Mouse (Mus musculus) midbrain, embryonic 12.5 days (tissue): ENCODE measurements at regions not wholly inside any gene's neighbourhood (a gene's known extent, or its start where the extent isn't known, plus 50 kb on each side); places are given as distances from the start of the nearest gene placed in this dataset.

ENCODE experiments used
- ATAC-seq: fragments of 200-750 bp; cut with Nextera tagmentation; 2 replicates; pipeline ENCODE4 v1.8.0; 2017; ENCODE audit warnings: low read depth, moderate TSS enrichment, moderate library complexity; ENCODE audit not compliant: low FRiP score
- H3K27ac ChIP-seq: fragments of 300-500 bp; sonication (generic); replicated peaks from 2 replicates; pipeline ENCODE4 v1.5.1; 2016; ENCODE audit warnings: mild to moderate bottlenecking
- H3K27me3 ChIP-seq: fragments of 300-500 bp; sonication (generic); 2 replicates; pipeline ENCODE4 v1.6.1; 2016; ENCODE audit warnings: mild to moderate bottlenecking
- H3K36me3 ChIP-seq: fragments of 300-500 bp; sonication (generic); 2 replicates; pipeline ENCODE4 v1.6.1; 2016
- H3K4me1 ChIP-seq: fragments of 300-500 bp; sonication (generic); 2 replicates; pipeline ENCODE4 v1.6.1; 2016
- H3K4me2 ChIP-seq: fragments of 300-500 bp; sonication (generic); replicated peaks from 2 replicates; pipeline ENCODE4 v1.6.1; 2016; ENCODE audit warnings: mild to moderate bottlenecking, moderate library complexity
- H3K4me3 ChIP-seq: fragments of 300-500 bp; sonication (generic); 2 replicates; pipeline ENCODE4 v1.5.1; 2016; ENCODE audit warnings: mild to moderate bottlenecking
- H3K9ac ChIP-seq: fragments of 300-500 bp; sonication (generic); replicated peaks from 2 replicates; pipeline ENCODE4 v1.6.1; 2016; ENCODE audit warnings: mild to moderate bottlenecking, moderate library complexity
- H3K9me3 ChIP-seq: fragments of 300-500 bp; sonication (generic); 2 replicates; pipeline ENCODE4 v1.6.1; 2016; ENCODE audit warnings: mild to moderate bottlenecking
- WGBS: fragments of 180-500 bp; shearing (Covaris S2); methylation state at CpG from one replicate; pipeline ENCODE4 v1.1.7; 2016; 5-methylcytosine and 5-hydroxymethylcytosine counted together

- no peaks in the 10 kb centered on the region for H3K9me3 ChIP-seq
- ATAC-seq = no peak
- H3K27ac ChIP-seq = no peak overlapping the region
- no peaks in the 10 kb centered on the region for H3K4me1 ChIP-seq
- no peaks in the 10 kb centered on the region for H3K27me3 ChIP-seq
- H3K4me3 ChIP-seq = no peak overlapping the region
- no peaks in the 10 kb centered on the region for H3K36me3 ChIP-seq
- no peak overlapping the region for H3K9ac ChIP-seq
- 92% methylated on average over 4 of the region's 4 CpGs for WGBS
- H3K4me2 ChIP-seq = no peak overlapping the region
Observed at GRCm38 (mm10) chr8:15323421-15323820, 277.5 kb upstream of the BB014433 start.

GRCm38 (mm10) chr8:15318082-15318816 lies 272.4 kb upstream of the BB014433 start:
- WGBS = 86% methylated on average over 16 of the region's 16 CpGs
- Histone ChIP-seq H3K27me3 (no peaks in the 10 kb centered on the region), H3K4me2 (no peak overlapping the region), H3K9ac (no peak overlapping the region), H3K9me3 (no peaks in the 10 kb centered on the region), H3K4me1 (no peaks in the 10 kb centered on the region), H3K27ac (no peak overlapping the region), H3K36me3 (no peaks in the 10 kb centered on the region), H3K4me3 (no peak overlapping the region)
- ATAC-seq = no peak

- H3K9me3 ChIP-seq = no peaks in the 10 kb centered on the region
- no peaks in the 10 kb centered on the region for H3K36me3 ChIP-seq
- H3K27me3 ChIP-seq = no peaks in the 10 kb centered on the region
- no peak for ATAC-seq
- no peak overlapping the region for H3K9ac ChIP-seq
- H3K4me1 ChIP-seq = no peaks in the 10 kb centered on the region
- 86% methylated on average over 5 of the region's 5 CpGs for WGBS
- no peak overlapping the region for H3K4me3 ChIP-seq
- H3K4me2 ChIP-seq = no peak overlapping the region
- no peak overlapping the region for H3K27ac ChIP-seq
Observed at GRCm38 (mm10) chr8:15313481-15313880, 267.6 kb upstream of the BB014433 start.

GRCm38 (mm10) chr8:15311509-15311908 lies 265.6 kb upstream of the BB014433 start:
- ATAC-seq = no peak
- H3K27me3 ChIP-seq = no peaks in the 10 kb centered on the region
- 86% methylated on average over 4 of the region's 4 CpGs for WGBS
- no peak overlapping the region for H3K27ac ChIP-seq
- H3K4me2 ChIP-seq = no peak overlapping the region
- no peak overlapping the region for H3K4me3 ChIP-seq
- H3K36me3 ChIP-seq = no peaks in the 10 kb centered on the region
- H3K4me1 ChIP-seq = no peaks in the 10 kb centered on the region
- H3K9ac ChIP-seq = no peak overlapping the region
- H3K9me3 ChIP-seq = no peaks in the 10 kb centered on the region

- WGBS = 85% methylated on average over 7 of the region's 7 CpGs
- Histone ChIP-seq H3K27me3 (no peaks in the 10 kb centered on the region), H3K4me3 (no peak overlapping the region), H3K9me3 (no peaks in the 10 kb centered on the region), H3K27ac (no peak overlapping the region), H3K36me3 (no peaks in the 10 kb centered on the region), H3K9ac (no peak overlapping the region), H3K4me1 (no peaks in the 10 kb centered on the region), H3K4me2 (no peak overlapping the region)
- no peak for ATAC-seq
Observed at GRCm38 (mm10) chr8:15311045-15311444, 265.2 kb upstream of the BB014433 start.

GRCm38 (mm10) chr8:15304143-15304677 lies 258.3 kb upstream of the BB014433 start:
- ATAC-seq = no peak
- no peaks in the 10 kb centered on the region for H3K27me3 ChIP-seq
- no peaks in the 10 kb centered on the region for H3K4me1 ChIP-seq
- H3K9me3 ChIP-seq = no peaks in the 10 kb centered on the region
- no peak overlapping the region for H3K27ac ChIP-seq
- no peak overlapping the region for H3K4me2 ChIP-seq
- 81% methylated on average over 2 of the region's 2 CpGs for WGBS
- no peak overlapping the region for H3K9ac ChIP-seq
- no peak overlapping the region for H3K4me3 ChIP-seq
- H3K36me3 ChIP-seq = no peaks in the 10 kb centered on the region

GRCm38 (mm10) chr8:15273775-15274174 lies 227.9 kb upstream of the BB014433 start:
- Histone ChIP-seq H3K4me2 (no peak overlapping the region), H3K9me3 (no peaks in the 10 kb centered on the region), H3K27me3 (no peaks in the 10 kb centered on the region), H3K36me3 (no peaks in the 10 kb centered on the region), H3K4me1 (peaks cover 7% of the 10 kb centered on the region; the same call in 1 of the 2 replicates), H3K27ac (no peak overlapping the region), H3K9ac (no peak overlapping the region), H3K4me3 (no peak overlapping the region)
- ATAC-seq = no peak
- WGBS = 33% methylated on average over 5 of the region's 5 CpGs

- H3K4me2 ChIP-seq = no peak overlapping the region
- no peak overlapping the region for H3K27ac ChIP-seq
- peaks cover 7% of the 10 kb centered on the region; the same call in 1 of the 2 replicates for H3K4me1 ChIP-seq
- no peaks in the 10 kb centered on the region for H3K9me3 ChIP-seq
- no peaks in the 10 kb centered on the region; the same call in 1 of the 2 replicates for H3K27me3 ChIP-seq
- ATAC-seq = peak; percentile 48
- no peak overlapping the region for H3K4me3 ChIP-seq
- H3K9ac ChIP-seq = no peak overlapping the region
- WGBS = 27% methylated on average over 17 of the region's 17 CpGs
- no peaks in the 10 kb centered on the region for H3K36me3 ChIP-seq
Observed at GRCm38 (mm10) chr8:15271793-15272587, 226.1 kb upstream of the BB014433 start.

- Histone ChIP-seq H3K4me1 (peaks cover 7% of the 10 kb centered on the region; the same call in 1 of the 2 replicates), H3K27me3 (no peaks in the 10 kb centered on the region; the same call in 1 of the 2 replicates), H3K9ac (no peak overlapping the region), H3K9me3 (peaks cover 2% of the 10 kb centered on the region; the same call in 1 of the 2 replicates), H3K4me2 (no peak overlapping the region), H3K4me3 (no peak overlapping the region), H3K27ac (no peak overlapping the region), H3K36me3 (no peaks in the 10 kb centered on the region)
- 7% methylated on average over 5 of the region's 5 CpGs for WGBS
- no peak for ATAC-seq
Observed at GRCm38 (mm10) chr8:15270290-15270689, 224.4 kb upstream of the BB014433 start.

GRCm38 (mm10) chr8:15244770-15245485 lies 199.1 kb upstream of the BB014433 start:
- Histone ChIP-seq H3K9ac (no peak overlapping the region), H3K27me3 (no peaks in the 10 kb centered on the region), H3K4me2 (no peak overlapping the region), H3K4me3 (no peak overlapping the region), H3K36me3 (no peaks in the 10 kb centered on the region), H3K27ac (no peak overlapping the region), H3K9me3 (no peaks in the 10 kb centered on the region), H3K4me1 (no peaks in the 10 kb centered on the region)
- ATAC-seq = no peak
- WGBS = 93% methylated on average over 12 of the region's 12 CpGs

- Histone ChIP-seq H3K9ac (no peak overlapping the region), H3K27ac (no peak overlapping the region), H3K36me3 (no peaks in the 10 kb centered on the region), H3K4me3 (no peak overlapping the region), H3K9me3 (no peaks in the 10 kb centered on the region), H3K4me1 (no peaks in the 10 kb centered on the region), H3K4me2 (no peak overlapping the region), H3K27me3 (no peaks in the 10 kb centered on the region)
- WGBS = 82% methylated on average over 3 of the region's 3 CpGs
- no peak for ATAC-seq
Observed at GRCm38 (mm10) chr8:15235410-15235809, 189.5 kb upstream of the BB014433 start.

- H3K9ac ChIP-seq = no peak overlapping the region
- H3K36me3 ChIP-seq = no peaks in the 10 kb centered on the region
- no peak overlapping the region for H3K27ac ChIP-seq
- no peaks in the 10 kb centered on the region for H3K4me1 ChIP-seq
- no peaks in the 10 kb centered on the region for H3K9me3 ChIP-seq
- H3K27me3 ChIP-seq = no peaks in the 10 kb centered on the region
- H3K4me2 ChIP-seq = no peak overlapping the region
- no peak for ATAC-seq
- 66% methylated on average over 8 of the region's 8 CpGs for WGBS
- no peak overlapping the region for H3K4me3 ChIP-seq
Observed at GRCm38 (mm10) chr8:15233241-15233640, 187.4 kb upstream of the BB014433 start.
